Mouse (Mus musculus): ENCODE data around the gene Kif27. TPM values are rescaled to one million over a fixed set of nuclear protein-coding genes. Genes with fewer than 3 reads are reported as not detected.

The Kif27 gene
- polyA plus RNA-seq, 1 experiment: 2.2 TPM

GRCm38 (mm10) chr13:58301961-58302360 lies 57.0 kb downstream of the Kif27 start:
- Histone ChIP-seq H3K9ac (ENCODE audit: low read depth, poor library complexity, severe bottlenecking) (no peak overlapping the region), H3K4me1 (ENCODE audit: control insufficient read depth, insufficient read depth, low read length) (peaks cover 3% of the 10 kb centered on the region), H3K4me3 (ENCODE audit: low read depth, low read length) (no peak overlapping the region), H3K9me3 (replicated peaks; ENCODE audit: control insufficient read depth, insufficient read depth, low read length, poor library complexity, severe bottlenecking) (no peaks in the 10 kb centered on the region), H3K27me3 (ENCODE audit: control insufficient read depth, insufficient read depth, low read length, poor library complexity, severe bottlenecking) (no peaks in the 10 kb centered on the region), H3K27ac (ENCODE audit: insufficient read depth, low read length) (no peak overlapping the region), H3K36me3 (ENCODE audit: control insufficient read depth, insufficient read depth, low read length, poor library complexity, severe bottlenecking) (no peaks in the 10 kb centered on the region)
- no peak for TF ChIP-seq EP300 (IDR thresholded peaks at IDR 0.05; ENCODE audit: insufficient read depth, low read depth, low read length)
- no peak for TF ChIP-seq CTCF (IDR thresholded peaks at IDR 0.05; ENCODE audit: low read depth, low read length)
- TF ChIP-seq POLR2A (IDR thresholded peaks at IDR 0.05; ENCODE audit: insufficient read depth, low read length): no peak

GRCm38 (mm10) chr13:58298756-58299155 lies 60.2 kb downstream of the Kif27 start:
- Histone ChIP-seq H3K9me3 (replicated peaks; ENCODE audit: control insufficient read depth, insufficient read depth, low read length, poor library complexity, severe bottlenecking) (no peaks in the 10 kb centered on the region), H3K36me3 (ENCODE audit: control insufficient read depth, insufficient read depth, low read length, poor library complexity, severe bottlenecking) (no peaks in the 10 kb centered on the region), H3K4me3 (ENCODE audit: low read depth, low read length) (peak overlapping the region; percentile 46), H3K27me3 (ENCODE audit: control insufficient read depth, insufficient read depth, low read length, poor library complexity, severe bottlenecking) (no peaks in the 10 kb centered on the region), H3K27ac (ENCODE audit: insufficient read depth, low read length) (0 out of 2 replicates have a peak overlapping the region, but pooled peaks have one; percentile 6), H3K9ac (ENCODE audit: low read depth, poor library complexity, severe bottlenecking) (no peak overlapping the region), H3K4me1 (ENCODE audit: control insufficient read depth, insufficient read depth, low read length) (no peaks in the 10 kb centered on the region)
- TF ChIP-seq CTCF (IDR thresholded peaks at IDR 0.05; ENCODE audit: low read depth, low read length): no peak
- no peak for TF ChIP-seq POLR2A (IDR thresholded peaks at IDR 0.05; ENCODE audit: insufficient read depth, low read length)
- no peak for TF ChIP-seq EP300 (IDR thresholded peaks at IDR 0.05; ENCODE audit: insufficient read depth, low read depth, low read length)

GRCm38 (mm10) chr13:58295582-58295981 lies 63.3 kb downstream of the Kif27 start:
- H3K9ac ChIP-seq (ENCODE audit: low read depth, poor library complexity, severe bottlenecking): no peak overlapping the region
- H3K36me3 ChIP-seq (ENCODE audit: control insufficient read depth, insufficient read depth, low read length, poor library complexity, severe bottlenecking): no peaks in the 10 kb centered on the region
- TF ChIP-seq POLR2A (IDR thresholded peaks at IDR 0.05; ENCODE audit: insufficient read depth, low read length) (no peak), EP300 (IDR thresholded peaks at IDR 0.05; ENCODE audit: insufficient read depth, low read depth, low read length) (no peak), CTCF (IDR thresholded peaks at IDR 0.05; ENCODE audit: low read depth, low read length) (no peak)
- H3K9me3 ChIP-seq (replicated peaks; ENCODE audit: control insufficient read depth, insufficient read depth, low read length, poor library complexity, severe bottlenecking): no peaks in the 10 kb centered on the region
- no peak overlapping the region for H3K4me3 ChIP-seq (ENCODE audit: low read depth, low read length)
- H3K27me3 ChIP-seq (ENCODE audit: control insufficient read depth, insufficient read depth, low read length, poor library complexity, severe bottlenecking): no peaks in the 10 kb centered on the region
- no peak overlapping the region for H3K27ac ChIP-seq (ENCODE audit: insufficient read depth, low read length)
- no peaks in the 10 kb centered on the region for H3K4me1 ChIP-seq (ENCODE audit: control insufficient read depth, insufficient read depth, low read length)

- no peak overlapping the region for H3K27ac ChIP-seq (ENCODE audit: insufficient read depth, low read length)
These were observed 66.1 kb downstream of the Kif27 start for GRCm38 (mm10) chr13:58292811-58293210.

GRCm38 (mm10) chr13:58289308-58289707 lies 69.6 kb downstream of the Kif27 start:
- TF ChIP-seq CTCF (IDR thresholded peaks at IDR 0.05; ENCODE audit: low read depth, low read length) (no peak), POLR2A (IDR thresholded peaks at IDR 0.05; ENCODE audit: insufficient read depth, low read length) (no peak)
- no peaks in the 10 kb centered on the region for H3K4me1 ChIP-seq (ENCODE audit: control insufficient read depth, insufficient read depth, low read length)
- no peaks in the 10 kb centered on the region for H3K27me3 ChIP-seq (ENCODE audit: control insufficient read depth, insufficient read depth, low read length, poor library complexity, severe bottlenecking)
- H3K36me3 ChIP-seq (ENCODE audit: control insufficient read depth, insufficient read depth, low read length, poor library complexity, severe bottlenecking): no peaks in the 10 kb centered on the region
- no peaks in the 10 kb centered on the region for H3K9me3 ChIP-seq (replicated peaks; ENCODE audit: control insufficient read depth, insufficient read depth, low read length, poor library complexity, severe bottlenecking)
- H3K27ac ChIP-seq (ENCODE audit: insufficient read depth, low read length): no peak overlapping the region
- no peak overlapping the region for H3K9ac ChIP-seq (ENCODE audit: low read depth, poor library complexity, severe bottlenecking)
- H3K4me3 ChIP-seq (ENCODE audit: low read depth, low read length): no peak overlapping the region

More at GRCm38 (mm10) chr13:58292811-58293210, 66.1 kb downstream of the Kif27 start:
- H3K4me1 ChIP-seq (ENCODE audit: control insufficient read depth, insufficient read depth, low read length): no peaks in the 10 kb centered on the region
- no peaks in the 10 kb centered on the region for H3K27me3 ChIP-seq (ENCODE audit: control insufficient read depth, insufficient read depth, low read length, poor library complexity, severe bottlenecking)
- H3K4me3 ChIP-seq (ENCODE audit: low read depth, low read length): no peak overlapping the region
- H3K9me3 ChIP-seq (replicated peaks; ENCODE audit: control insufficient read depth, insufficient read depth, low read length, poor library complexity, severe bottlenecking): no peaks in the 10 kb centered on the region
- no peak overlapping the region for H3K9ac ChIP-seq (ENCODE audit: low read depth, poor library complexity, severe bottlenecking)
- no peak for TF ChIP-seq CTCF (IDR thresholded peaks at IDR 0.05; ENCODE audit: low read depth, low read length)
- TF ChIP-seq POLR2A (IDR thresholded peaks at IDR 0.05; ENCODE audit: insufficient read depth, low read length): no peak
- TF ChIP-seq EP300 (IDR thresholded peaks at IDR 0.05; ENCODE audit: insufficient read depth, low read depth, low read length): peak; percentile 65; the same call in 1 of the 2 replicates
- no peaks in the 10 kb centered on the region for H3K36me3 ChIP-seq (ENCODE audit: control insufficient read depth, insufficient read depth, low read length, poor library complexity, severe bottlenecking)

GRCm38 (mm10) chr13:58287822-58288221 lies 71.1 kb downstream of the Kif27 start:
- no peaks in the 10 kb centered on the region for H3K27me3 ChIP-seq (ENCODE audit: control insufficient read depth, insufficient read depth, low read length, poor library complexity, severe bottlenecking)
- no peak overlapping the region for H3K4me3 ChIP-seq (ENCODE audit: low read depth, low read length)
- H3K9me3 ChIP-seq (replicated peaks; ENCODE audit: control insufficient read depth, insufficient read depth, low read length, poor library complexity, severe bottlenecking): no peaks in the 10 kb centered on the region
- TF ChIP-seq EP300 (IDR thresholded peaks at IDR 0.05; ENCODE audit: insufficient read depth, low read depth, low read length) (no peak), CTCF (IDR thresholded peaks at IDR 0.05; ENCODE audit: low read depth, low read length) (peak; percentile 99), POLR2A (IDR thresholded peaks at IDR 0.05; ENCODE audit: insufficient read depth, low read length) (no peak)
- H3K27ac ChIP-seq (ENCODE audit: insufficient read depth, low read length): no peak overlapping the region
- H3K36me3 ChIP-seq (ENCODE audit: control insufficient read depth, insufficient read depth, low read length, poor library complexity, severe bottlenecking): no peaks in the 10 kb centered on the region
- no peaks in the 10 kb centered on the region for H3K4me1 ChIP-seq (ENCODE audit: control insufficient read depth, insufficient read depth, low read length)
- H3K9ac ChIP-seq (ENCODE audit: low read depth, poor library complexity, severe bottlenecking): no peak overlapping the region
